Mouse (Mus musculus): ENCODE measurements around the gene Klb. TPM values are rescaled to one million over a fixed set of nuclear protein-coding genes. Genes with fewer than 3 reads are reported as not detected.

The Klb gene
- polyA plus RNA-seq, 1 experiment from 2014 or later, result 0.10 TPM

DNA sequence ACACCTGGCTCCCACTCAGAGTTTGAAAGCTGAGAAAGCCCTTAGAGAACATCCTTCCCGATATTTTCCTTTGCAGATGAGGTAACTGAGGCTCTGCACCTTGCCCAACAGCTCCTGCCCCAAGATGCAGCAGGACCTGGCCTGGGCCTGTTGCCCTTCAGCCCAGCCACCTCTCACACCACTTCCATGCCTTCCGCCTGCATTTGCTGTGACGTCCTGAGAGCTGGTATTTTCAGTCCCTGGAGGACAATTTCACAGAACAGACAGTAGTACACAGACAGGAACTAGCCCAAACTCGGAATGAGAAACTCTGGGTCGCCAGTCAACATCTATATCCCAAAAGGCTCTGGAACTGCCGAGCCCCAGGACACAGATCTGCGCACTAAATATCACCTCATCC lies 26.6 kb downstream of the Klb start:
- 77% methylated on average over 7 of the region's 7 CpGs for WGBS
- H3K9ac ChIP-seq, result no peak overlapping the region
- no peak overlapping the region for H3K4me3 ChIP-seq
- H3K36me3 ChIP-seq, result no peaks in the 10 kb centered on the region
- H3K27me3 ChIP-seq, result no peaks in the 10 kb centered on the region
- no peaks in the 10 kb centered on the region for H3K4me1 ChIP-seq
- no peaks in the 10 kb centered on the region for H3K9me3 ChIP-seq
- H3K27ac ChIP-seq, result no peak overlapping the region
- no peak overlapping the region for H3K4me2 ChIP-seq
- no peak for ATAC-seq (ENCODE audit: insufficient number of reproducible peaks, insufficient read depth, low FRiP score, low TSS enrichment, low read depth)

DNA sequence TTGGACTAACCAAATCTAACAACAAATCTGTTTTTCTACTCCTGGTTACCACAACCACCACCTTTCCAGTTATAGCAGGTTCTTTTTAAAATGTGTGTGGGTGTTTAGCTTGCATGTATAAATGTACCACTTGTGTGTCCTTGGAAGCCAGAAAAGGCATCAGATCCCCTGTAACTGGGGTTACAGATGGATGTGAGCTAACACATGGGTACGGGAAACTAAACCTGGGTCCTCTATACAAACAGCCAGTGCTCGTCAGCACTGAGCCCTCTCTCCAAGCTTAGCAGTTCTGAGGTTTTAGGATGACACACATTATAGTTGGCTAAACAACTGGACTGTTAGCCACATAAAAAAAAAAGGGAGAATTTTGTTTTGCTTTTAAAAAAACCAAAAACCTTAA lies 37.6 kb downstream of the Klb start:
- ATAC-seq (ENCODE audit: insufficient number of reproducible peaks, insufficient read depth, low FRiP score, low TSS enrichment, low read depth), result no peak
- Histone ChIP-seq H3K9me3 (no peaks in the 10 kb centered on the region), H3K4me2 (no peak overlapping the region), H3K4me3 (no peak overlapping the region), H3K27me3 (no peaks in the 10 kb centered on the region), H3K27ac (no peak overlapping the region), H3K36me3 (peaks cover 39% of the 10 kb centered on the region), H3K4me1 (peaks cover 15% of the 10 kb centered on the region), H3K9ac (no peak overlapping the region)
- 73% methylated on average over 2 of the region's 2 CpGs for WGBS

GRCm38 (mm10) chr5:65387008-65387867 lies 39.1 kb downstream of the Klb start:
- Histone ChIP-seq H3K9ac (no peak overlapping the region), H3K4me1 (peaks cover 15% of the 10 kb centered on the region), H3K4me3 (no peak overlapping the region), H3K4me2 (no peak overlapping the region), H3K27ac (no peak overlapping the region), H3K9me3 (no peaks in the 10 kb centered on the region), H3K27me3 (no peaks in the 10 kb centered on the region), H3K36me3 (peaks cover 39% of the 10 kb centered on the region)
- 74% methylated on average over 6 of the region's 6 CpGs for WGBS
- ATAC-seq (ENCODE audit: insufficient number of reproducible peaks, insufficient read depth, low FRiP score, low TSS enrichment, low read depth), result no peak

GRCm38 (mm10) chr5:65390648-65391644 lies 42.8 kb downstream of the Klb start, which contains the start of the genes Rpl9 and Lias:
Rpl9 (minus strand) TSS chr5:65391444.
Lias (plus strand) TSS chr5:65391497.
- WGBS, result under 1% methylated on average over 83 of the region's 83 CpGs
- Histone ChIP-seq H3K27ac (peak within 1 kb of the TSS; percentile 95), H3K4me1 (peaks cover 15% of the 10 kb centered on the region), H3K4me3 (peak within 1 kb of the TSS; percentile 86), H3K4me2 (peak within 1 kb of the TSS; percentile 80), H3K9ac (peak within 1 kb of the TSS; percentile 99), H3K9me3 (no peaks in the 10 kb centered on the region), H3K36me3 (peaks cover 52% of the 10 kb centered on the region), H3K27me3 (no peaks in the 10 kb centered on the region)
- ATAC-seq (ENCODE audit: insufficient number of reproducible peaks, insufficient read depth, low FRiP score, low TSS enrichment, low read depth), result peak; percentile 91

GRCm38 (mm10) chr5:65391753-65392152 lies 43.6 kb downstream of the Klb start:
- H3K27ac ChIP-seq, result peak overlapping the region; percentile 95; the same call in 1 of the 2 replicates
- H3K9me3 ChIP-seq, result no peaks in the 10 kb centered on the region
- H3K27me3 ChIP-seq, result no peaks in the 10 kb centered on the region
- H3K4me1 ChIP-seq, result peaks cover 15% of the 10 kb centered on the region
- peaks cover 60% of the 10 kb centered on the region for H3K36me3 ChIP-seq
- H3K4me2 ChIP-seq, result peak overlapping the region; percentile 63
- no peak for ATAC-seq (ENCODE audit: insufficient number of reproducible peaks, insufficient read depth, low FRiP score, low TSS enrichment, low read depth)
- H3K4me3 ChIP-seq, result peak overlapping the region; percentile 86
- peak overlapping the region; percentile 99 for H3K9ac ChIP-seq
- 3% methylated on average over 12 of the region's 12 CpGs for WGBS

DNA sequence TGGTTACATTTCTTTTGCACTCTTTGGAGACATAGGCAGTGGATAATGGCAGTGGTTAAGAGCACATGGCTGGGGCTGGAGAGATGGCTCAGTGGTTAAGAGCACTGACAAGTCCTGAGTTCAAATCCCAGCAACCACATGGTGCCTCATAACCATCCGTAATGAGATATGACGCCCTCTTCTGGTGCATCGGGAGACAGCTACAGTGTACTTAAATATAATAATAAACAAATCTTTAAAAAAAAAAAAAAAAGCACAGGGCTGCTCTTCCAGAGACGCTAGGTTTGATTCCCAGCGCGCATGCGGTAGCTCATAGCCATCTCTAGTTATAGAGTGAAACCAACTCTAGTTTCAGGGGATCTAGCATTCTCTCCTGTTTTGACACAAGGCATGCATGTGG lies 46.3 kb downstream of the Klb start:
- H3K4me2 ChIP-seq, result no peak overlapping the region
- H3K4me3 ChIP-seq, result no peak overlapping the region
- no peak overlapping the region for H3K27ac ChIP-seq
- ATAC-seq (ENCODE audit: insufficient number of reproducible peaks, insufficient read depth, low FRiP score, low TSS enrichment, low read depth), result no peak
- WGBS, result 94% methylated on average over 7 of the region's 7 CpGs
- peaks cover 53% of the 10 kb centered on the region for H3K36me3 ChIP-seq
- no peaks in the 10 kb centered on the region for H3K27me3 ChIP-seq
- no peaks in the 10 kb centered on the region for H3K9me3 ChIP-seq
- peaks cover 9% of the 10 kb centered on the region for H3K4me1 ChIP-seq
- no peak overlapping the region for H3K9ac ChIP-seq

DNA sequence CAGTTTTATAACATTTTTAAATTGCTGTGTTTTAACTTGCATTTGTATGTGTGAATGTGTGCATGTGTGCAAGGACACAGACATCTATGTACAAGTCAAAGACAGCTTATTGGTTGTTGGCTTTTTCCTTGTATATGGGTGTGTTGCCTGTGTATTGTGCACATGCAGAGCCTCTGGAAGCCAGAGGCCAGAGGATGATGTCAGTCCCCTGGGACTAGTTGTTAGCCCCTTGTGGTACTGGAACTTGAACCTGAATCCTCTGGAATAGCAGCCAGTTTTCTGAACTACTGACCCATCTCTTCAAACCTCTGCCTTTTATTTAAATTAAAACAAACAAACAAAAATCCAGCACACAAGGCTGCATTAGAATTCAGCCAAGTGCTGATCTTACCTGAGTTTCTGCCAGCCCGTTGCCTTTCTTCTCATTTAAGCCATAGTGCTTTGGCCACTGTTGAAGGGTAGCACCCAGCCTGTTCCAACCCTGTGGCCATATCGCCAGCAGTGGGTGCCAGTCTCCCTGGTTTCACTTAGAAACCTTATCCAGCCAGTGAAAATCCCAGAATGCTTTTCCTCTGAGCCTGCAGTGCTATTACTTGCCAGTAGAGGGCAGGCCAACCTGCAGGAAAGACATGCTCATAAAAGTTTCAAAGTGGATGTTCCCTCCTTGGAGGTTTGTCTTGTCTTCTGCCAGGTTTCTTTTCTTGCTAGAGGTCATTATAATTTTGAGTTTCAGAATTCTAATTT lies 53.3 kb downstream of the Klb start:
- H3K4me1 ChIP-seq, result no peaks in the 10 kb centered on the region
- whole genome bisulfite sequencing, result 29% methylated on average over 2 of the region's 2 CpGs
- H3K27ac ChIP-seq, result no peak overlapping the region
- no peaks in the 10 kb centered on the region for H3K27me3 ChIP-seq
- no peak overlapping the region for H3K4me3 ChIP-seq
- no peak overlapping the region for H3K4me2 ChIP-seq
- ATAC-seq (ENCODE audit: insufficient number of reproducible peaks, insufficient read depth, low FRiP score, low TSS enrichment, low read depth), result no peak
- no peak overlapping the region for H3K9ac ChIP-seq
- no peaks in the 10 kb centered on the region for H3K9me3 ChIP-seq
- H3K36me3 ChIP-seq, result peaks cover 79% of the 10 kb centered on the region

GRCm38 (mm10) chr5:65407989-65408388 lies 59.9 kb downstream of the Klb start:
- 0 out of 2 replicates have a peak overlapping the region, but pooled peaks have one; percentile 1 for H3K9ac ChIP-seq
- no peaks in the 10 kb centered on the region for H3K4me1 ChIP-seq
- no peak for ATAC-seq (ENCODE audit: insufficient number of reproducible peaks, insufficient read depth, low FRiP score, low TSS enrichment, low read depth)
- peaks cover 82% of the 10 kb centered on the region for H3K36me3 ChIP-seq
- no peak overlapping the region for H3K4me2 ChIP-seq
- no peak overlapping the region for H3K27ac ChIP-seq
- H3K27me3 ChIP-seq, result no peaks in the 10 kb centered on the region
- no peaks in the 10 kb centered on the region for H3K9me3 ChIP-seq
- WGBS, result 42% methylated on average over 12 of the region's 12 CpGs
- no peak overlapping the region for H3K4me3 ChIP-seq

DNA sequence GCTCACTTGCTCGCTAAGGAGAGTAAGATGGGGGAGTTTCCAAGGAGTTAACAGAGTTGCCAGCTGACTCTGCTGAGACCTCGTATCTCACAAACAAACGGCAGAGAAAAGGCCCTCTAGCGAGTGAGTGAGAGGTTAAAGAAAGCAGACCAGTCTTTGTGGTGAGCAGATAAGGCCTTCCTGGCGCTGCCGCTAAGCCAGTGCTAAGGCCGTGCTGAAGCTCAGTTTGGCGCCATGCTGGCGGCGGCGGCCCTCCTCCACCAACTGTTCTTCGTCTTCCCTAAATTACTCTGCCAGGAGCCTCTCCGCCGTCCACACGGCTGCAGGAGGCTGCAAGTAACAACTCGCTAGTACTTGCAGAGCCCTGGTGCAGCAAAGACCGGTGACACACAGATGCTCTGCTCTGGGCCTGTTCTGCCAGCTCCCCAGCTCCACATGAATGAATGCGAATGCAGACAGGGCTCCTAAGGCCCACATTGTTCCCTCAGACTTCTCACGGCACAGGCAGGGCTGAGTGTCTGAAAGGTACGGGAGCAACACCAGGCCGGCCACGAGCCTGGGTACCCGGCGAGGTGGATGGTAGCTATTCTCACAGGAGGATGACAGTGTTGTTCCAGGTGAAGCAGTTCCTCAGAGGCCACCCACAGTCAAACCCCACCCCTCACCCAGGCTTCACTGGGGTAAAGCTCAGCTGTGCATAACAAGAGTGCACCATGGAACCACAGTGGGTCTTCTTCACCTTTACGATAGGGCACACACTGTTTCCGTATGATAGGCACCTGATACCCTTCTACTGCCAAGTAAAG lies 67.7 kb downstream of the Klb start:
- Histone ChIP-seq H3K4me1 (peaks cover 10% of the 10 kb centered on the region), H3K4me3 (no peak overlapping the region), H3K9me3 (no peaks in the 10 kb centered on the region), H3K27me3 (no peaks in the 10 kb centered on the region), H3K4me2 (peak overlapping the region; percentile 40), H3K9ac (peak overlapping the region; percentile 63), H3K36me3 (peaks cover 55% of the 10 kb centered on the region), H3K27ac (peak overlapping the region; percentile 92)
- 19% methylated on average over 26 of the region's 26 CpGs for WGBS
- peak; percentile 83 for ATAC-seq (ENCODE audit: insufficient number of reproducible peaks, insufficient read depth, low FRiP score, low TSS enrichment, low read depth)

DNA sequence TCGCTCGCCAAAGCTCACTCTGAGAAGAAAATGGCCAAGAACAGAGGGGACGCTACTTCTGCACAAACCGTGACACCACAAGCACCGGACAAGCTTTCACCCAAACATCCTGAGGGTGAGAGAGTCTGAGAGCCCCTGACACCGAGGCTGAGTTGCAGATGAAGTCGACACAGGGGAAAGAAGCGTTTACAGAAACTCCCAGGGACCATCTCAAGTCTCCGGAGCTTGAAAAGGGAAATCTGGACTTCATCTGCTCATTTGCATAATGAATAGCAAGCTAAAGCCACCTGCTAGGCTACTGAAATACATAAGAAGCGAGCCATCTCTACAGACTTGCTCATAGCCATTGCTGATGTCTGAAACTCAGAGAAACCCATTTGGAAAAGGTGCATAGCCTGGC lies 71.0 kb downstream of the Klb start:
- Histone ChIP-seq H3K9ac (no peak overlapping the region), H3K27ac (no peak overlapping the region), H3K36me3 (peaks cover 67% of the 10 kb centered on the region), H3K4me3 (no peak overlapping the region), H3K4me1 (peaks cover 10% of the 10 kb centered on the region), H3K9me3 (no peaks in the 10 kb centered on the region), H3K4me2 (no peak overlapping the region), H3K27me3 (no peaks in the 10 kb centered on the region)
- 75% methylated on average over 10 of the region's 10 CpGs for WGBS
- no peak for ATAC-seq (ENCODE audit: insufficient number of reproducible peaks, insufficient read depth, low FRiP score, low TSS enrichment, low read depth)

Measured in embryonic facial prominence, embryonic 13.5 days (tissue).